Mouse (Mus musculus): ENCODE measurements around the gene Cyp2b13.
"Not testable (repeated sequence)": the region's sequence is repeated elsewhere in the genome, so short reads cannot be mapped to it uniquely, and the experiment has no call there.

The Cyp2b13 gene

DNA sequence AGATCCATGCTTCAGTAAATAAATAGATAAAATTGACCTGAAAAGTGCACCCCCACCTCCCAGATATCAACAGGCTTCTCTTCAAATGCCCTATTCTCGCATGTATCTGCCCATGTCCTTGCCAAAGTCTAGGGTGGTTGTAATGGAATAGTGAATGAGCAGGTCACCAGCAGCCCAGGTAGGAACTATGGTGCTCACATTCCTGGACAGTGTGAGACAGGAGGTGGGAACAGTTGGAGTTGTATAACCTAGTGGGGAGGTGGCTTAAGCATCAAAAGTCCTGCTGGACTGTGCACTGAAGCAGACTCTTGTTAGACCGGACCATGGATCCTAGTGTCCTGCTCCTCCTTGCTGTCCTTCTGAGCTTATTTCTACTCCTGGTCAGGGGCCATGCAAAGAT, at the start of gene Cyp2b13:
Gene Cyp2b13, plus strand, starts transcription at position 301 of the 400 bp plus-strand sequence.
- DNase-seq, result not testable (repeated sequence)

- DNase-seq, result not testable (repeated sequence)
These were observed 41.4 kb upstream of the Cyp2b13 start for GRCm38 (mm10) chr7:26019814-26020332.

DNA sequence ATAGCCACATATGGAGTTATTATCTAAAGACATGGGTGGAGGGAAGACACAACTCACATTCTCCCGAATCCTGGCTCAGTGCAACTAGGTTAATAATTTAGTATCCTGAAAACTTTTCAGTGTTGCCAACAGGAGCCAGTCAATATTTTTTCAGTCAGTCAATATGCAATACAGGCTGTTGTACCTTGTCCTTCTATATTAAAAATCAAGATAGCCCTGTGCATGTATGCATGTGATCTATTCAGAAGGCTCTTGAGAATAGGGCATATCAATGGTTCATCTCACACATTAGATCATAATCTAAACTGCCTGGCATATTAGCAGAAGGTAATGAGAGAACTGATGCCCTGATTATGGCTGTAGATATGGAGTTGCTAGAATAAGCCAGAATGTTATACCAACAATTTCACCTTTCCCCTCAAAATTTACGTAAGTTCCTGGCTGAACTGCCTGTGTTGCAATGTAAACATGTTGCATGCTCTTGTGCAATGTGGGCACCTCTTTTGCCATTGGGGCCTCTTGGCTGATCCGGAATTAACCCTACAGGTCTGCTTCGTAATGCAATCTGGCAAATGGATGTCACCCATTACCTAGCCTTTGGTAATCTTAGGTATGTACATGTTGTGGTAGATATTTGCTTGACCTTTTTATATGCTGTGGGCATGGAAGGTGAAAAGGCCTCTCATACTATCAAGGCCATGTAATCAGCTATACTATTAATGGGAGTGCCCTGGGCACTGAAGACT, 6.2 kb upstream of the Cyp2b13 start:
- not testable (repeated sequence) for DNase-seq

DNA sequence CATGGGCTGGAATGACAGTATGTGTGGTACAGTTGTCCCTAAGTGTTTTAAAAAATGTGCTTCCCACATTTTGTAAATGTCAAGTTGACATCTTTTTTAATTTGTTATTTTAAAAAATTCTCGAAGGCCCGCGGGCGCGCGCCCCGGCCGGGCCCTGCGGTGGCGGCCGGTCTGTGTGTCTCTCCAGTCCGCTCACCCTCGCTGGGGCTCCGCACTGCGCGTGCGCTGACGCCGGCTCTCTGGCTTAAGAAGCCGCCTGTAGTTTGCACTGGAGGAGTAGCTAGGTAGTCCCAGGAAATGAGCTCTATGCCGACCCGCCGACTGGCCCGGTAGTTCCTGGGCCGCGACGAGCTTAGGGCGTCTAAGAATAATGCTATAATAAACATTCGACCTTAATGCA, 10.4 kb downstream of the Cyp2b13 start:
- not testable (repeated sequence) for DNase-seq

- no peak for DNase-seq
These were observed 21.3 kb downstream of the Cyp2b13 start for GRCm38 (mm10) chr7:26082595-26082994.

GRCm38 (mm10) chr7:26087391-26087790, 26.1 kb downstream of the Cyp2b13 start:
- no peak for DNase-seq

- not testable (repeated sequence) for DNase-seq
These were observed 27.3 kb downstream of the Cyp2b13 start for GRCm38 (mm10) chr7:26088578-26088977.

GRCm38 (mm10) chr7:26139623-26140022, 78.3 kb downstream of the Cyp2b13 start:
- DNase-seq, result not testable (repeated sequence)

GRCm38 (mm10) chr7:26143657-26144056, 82.4 kb downstream of the Cyp2b13 start:
- DNase-seq, result not testable (repeated sequence)
